In genomic region chr17:71526711-71527564, GRCm38 (mm10) we compare ENCODE assay signal across 8 mouse cellular contexts. TPM values are rescaled to one million over a fixed set of nuclear protein-coding genes. Genes with fewer than 3 reads are reported as not detected.
A peak's percentile ranks its signal among the peaks of the same experiment; 100 is the strongest.
DNase-seq lines count a peak whose midpoint lies in the region; ATAC-seq and TF ChIP-seq lines count a peak whose summit lies in the region.

Gene Ndc80 (minus strand): TSS chr17:71526857.

- peak; percentile 6; the same call in 1 of the 2 replicates for TF ChIP-seq CTCF in heart, adult 2 months (IDR thresholded peaks at IDR 0.05)

- TF ChIP-seq EP300 in heart, adult 2 months (IDR thresholded peaks at IDR 0.05; ENCODE audit: insufficient read depth, low read depth, low read length), result no peak; the same call in 1 of the 2 replicates

- peaks cover 4% of the 10 kb centered on the region; the same call in 1 of the 2 replicates for H3K4me1 ChIP-seq in embryonic facial prominence, embryonic 14.5 days (ENCODE audit: control insufficient read depth, insufficient read depth, low read length)
- H3K4me1 ChIP-seq in heart, adult 2 months (ENCODE audit: control insufficient read depth, insufficient read depth, low read length), result no peaks in the 10 kb centered on the region
- peaks cover 15% of the 10 kb centered on the region for H3K4me1 ChIP-seq in limb, embryonic 13.5 days
- peaks cover 9% of the 10 kb centered on the region for H3K4me1 ChIP-seq in midbrain, embryonic 16.5 days (ENCODE audit: control insufficient read depth, insufficient read depth, low read length)

- peak; percentile 98 for ATAC-seq in embryonic facial prominence, embryonic 14.5 days (ENCODE audit: low read depth)
- peak; percentile 98 for ATAC-seq in limb, embryonic 13.5 days (ENCODE audit: low FRiP score, low read depth)
- peak; percentile 99 for ATAC-seq in midbrain, embryonic 16.5 days

- intact Hi-C loops in heart, adult 2 months (cut with DNase I), result loop anchor here (1.0 to 2.0 kb wide), 2 partner anchors 26 to 52 kb away; partner anchors contain the start of genes Smchd1 and Spdya

- H3K36me3 ChIP-seq in embryonic facial prominence, embryonic 14.5 days (ENCODE audit: control insufficient read depth, insufficient read depth, low read length), result 0 out of 2 replicates have a peak, but pooled peaks cover 5% of the 10 kb centered on the region
- no peaks in the 10 kb centered on the region for H3K36me3 ChIP-seq in heart, adult 2 months (ENCODE audit: control insufficient read depth, insufficient read depth, low read length)
- H3K36me3 ChIP-seq in limb, embryonic 13.5 days, result peaks cover 10% of the 10 kb centered on the region
- no peaks in the 10 kb centered on the region for H3K36me3 ChIP-seq in midbrain, embryonic 16.5 days (ENCODE audit: control insufficient read depth, insufficient read depth, low read length)

- H3K4me2 ChIP-seq in embryonic facial prominence, embryonic 14.5 days (ENCODE audit: low read depth, low read length), result peak within 1 kb of the TSS; percentile 71
- peak within 1 kb of the TSS; percentile 84 for H3K4me2 ChIP-seq in limb, embryonic 13.5 days (replicated peaks)
- H3K4me2 ChIP-seq in midbrain, embryonic 16.5 days (ENCODE audit: low read length), result peak within 1 kb of the TSS; percentile 86

- peak within 1 kb of the TSS; percentile 96 for H3K27ac ChIP-seq in embryonic facial prominence, embryonic 14.5 days (replicated peaks; ENCODE audit: low read depth, low read length)
- peak within 1 kb of the TSS; percentile 93 for H3K27ac ChIP-seq in heart, adult 2 months
- H3K27ac ChIP-seq in limb, embryonic 13.5 days, result peak within 1 kb of the TSS; percentile 94
- peak within 1 kb of the TSS; percentile 98 for H3K27ac ChIP-seq in midbrain, embryonic 16.5 days (ENCODE audit: low read length)

- peak; percentile 98 for DNase-seq in 3T3-L1 (ENCODE audit: low read depth, low spot score)
- DNase-seq in adrenal gland, postnatal 4 days (ENCODE audit: low spot score in 2 of 2), result peak; percentile 84 to 92
- DNase-seq in embryonic facial prominence, embryonic 14.5 days (ENCODE audit: low spot score), result peak; percentile 98
- DNase-seq in heart, adult 2 months, result peak; percentile 95 to 96
- peak; percentile 94 to 96 for DNase-seq in kidney, adult 8-10 months
- peak; percentile 91 to 92 for DNase-seq in spleen, postnatal 10 days (ENCODE audit: low spot score in 2 of 2)

- peak within 1 kb of the TSS; percentile 85 for H3K9ac ChIP-seq in embryonic facial prominence, embryonic 14.5 days (ENCODE audit: low read depth, low read length)
- peak within 1 kb of the TSS; percentile 83 for H3K9ac ChIP-seq in heart, adult 2 months (ENCODE audit: low read depth, low read length)
- peak within 1 kb of the TSS; percentile 70 for H3K9ac ChIP-seq in limb, embryonic 13.5 days
- H3K9ac ChIP-seq in midbrain, embryonic 16.5 days (ENCODE audit: low read depth, low read length), result peak within 1 kb of the TSS; percentile 66

- peak; percentile 58 for TF ChIP-seq POLR2A in heart, adult 2 months (IDR thresholded peaks at IDR 0.05; ENCODE audit: insufficient read depth, low read depth, low read length)

- peak within 1 kb of the TSS; percentile 64 for H3K4me3 ChIP-seq in embryonic facial prominence, embryonic 14.5 days (ENCODE audit: low read depth, low read length)
- peak within 1 kb of the TSS; percentile 66 for H3K4me3 ChIP-seq in heart, adult 2 months
- H3K4me3 ChIP-seq in limb, embryonic 13.5 days, result peak within 1 kb of the TSS; percentile 73
- H3K4me3 ChIP-seq in midbrain, embryonic 16.5 days (ENCODE audit: low read depth, low read length), result peak within 1 kb of the TSS; percentile 58

- H3K27me3 ChIP-seq in embryonic facial prominence, embryonic 14.5 days (replicated peaks; ENCODE audit: control insufficient read depth, insufficient read depth, low read length), result no peaks in the 10 kb centered on the region
- no peaks in the 10 kb centered on the region for H3K27me3 ChIP-seq in heart, adult 2 months (ENCODE audit: control insufficient read depth, insufficient read depth, low read length)
- H3K27me3 ChIP-seq in limb, embryonic 13.5 days, result no peaks in the 10 kb centered on the region
- H3K27me3 ChIP-seq in midbrain, embryonic 16.5 days (ENCODE audit: control insufficient read depth, insufficient read depth, low read depth, low read length), result no peaks in the 10 kb centered on the region

- under 1% methylated on average over 63 of the region's 66 CpGs for WGBS in embryonic facial prominence, embryonic 14.5 days
- WGBS in heart, adult 2 months, result 1% methylated on average over 66 of the region's 66 CpGs
- WGBS in limb, embryonic 13.5 days, result 1% methylated on average over 66 of the region's 66 CpGs
- WGBS in midbrain, embryonic 16.5 days, result under 1% methylated on average over 66 of the region's 66 CpGs

- no peaks in the 10 kb centered on the region for H3K9me3 ChIP-seq in embryonic facial prominence, embryonic 14.5 days (ENCODE audit: control insufficient read depth, low read length)
- no peaks in the 10 kb centered on the region for H3K9me3 ChIP-seq in limb, embryonic 13.5 days
- H3K9me3 ChIP-seq in midbrain, embryonic 16.5 days (replicated peaks; ENCODE audit: control insufficient read depth, low read length, poor library complexity, severe bottlenecking), result no peaks in the 10 kb centered on the region

- H3K79me2 ChIP-seq in heart, adult 2 months (replicated peaks; ENCODE audit: control insufficient read depth, insufficient read depth, low read length), result no peaks in the 10 kb centered on the region

RNA-seq across cellular contexts. Expression of gene Ndc80, which starts in this region (rescaled TPM):
- 10 to 100 TPM; 18.7 to 19.1 TPM for total RNA-seq in adrenal gland, postnatal 4 days (2021)
- 30.2 and 37.6 TPM in 2 replicates for polyA plus RNA-seq in embryonic facial prominence, embryonic 14.5 days (2014; fragmentation: Nextera tagmentation; extraction: Ambion mirVana)
- under 1 TPM; 0.37 to 0.61 TPM for total RNA-seq in heart, adult 2 months (2021)
- not detected in 2 replicates for polyA plus RNA-seq in heart, adult 2 months (2012; rRNA removed)
- polyA plus RNA-seq in limb, embryonic 13.5 days (2015; fragmentation: Nextera tagmentation; extraction: Ambion mirVana), result 45.6 and 46.6 TPM in 2 replicates
- polyA plus RNA-seq in midbrain, embryonic 16.5 days (2015; fragmentation: Nextera tagmentation; extraction: Ambion mirVana), result 4.4 and 5.6 TPM in 2 replicates

Comparison
In these comparisons a context has a peak if more than half of its experiments do, and no peak if none do; other contexts are left out.
1. Peak in every context shown above with its lines: DNase-seq, ATAC-seq, H3K4me3 ChIP-seq and H3K27ac ChIP-seq.
2. RNA of gene Ndc80 (total RNA-seq): 18.7 to 19.1 TPM in adrenal gland, postnatal 4 days; 0.37 to 0.61 TPM in heart, adult 2 months; every median in the first group is over 10 times any median in the second.
3. Peak in DNase-seq, H3K4me3 ChIP-seq, H3K27ac ChIP-seq and H3K9ac ChIP-seq in heart, adult 2 months; RNA of the gene not detected or under 1 TPM.